Mouse (Mus musculus) forebrain, embryonic 14.5 days (tissue): ENCODE results near the gene Bud23. TPM values are rescaled to one million over a fixed set of nuclear protein-coding genes. Genes with fewer than 3 reads are reported as not detected.

Experiments
- ATAC-seq: fragments of 200-750 bp; cut with Nextera tagmentation; 2 replicates; pipeline ENCODE4 v1.8.0; 2017; ENCODE audit warnings: mild to moderate bottlenecking, moderate library complexity
- DNase-seq: peaks from one replicate; pipeline ENCODE4 v3.0.0-alpha.2; 2015; ENCODE audit warnings: low spot score
- H3K27ac ChIP-seq: fragments of 300-500 bp; sonication (generic); 2 replicates; pipeline ENCODE4 v1.5.1; 2014; ENCODE audit warnings: low read depth, mild to moderate bottlenecking, control low read depth, low read length, moderate library complexity
- H3K27me3 ChIP-seq: fragments of 300-500 bp; sonication (generic); replicated peaks from 2 replicates; pipeline ENCODE4 v1.6.1; 2014; ENCODE audit warnings: low read length, control low read depth, mixed read lengths; ENCODE audit not compliant: control insufficient read depth, insufficient read depth
- H3K36me3 ChIP-seq: fragments of 300-500 bp; sonication (generic); 2 replicates; pipeline ENCODE4 v1.6.1; 2014; ENCODE audit warnings: low read length, control low read depth; ENCODE audit not compliant: control insufficient read depth, insufficient read depth
- H3K4me1 ChIP-seq: fragments of 300-500 bp; sonication (generic); 2 replicates; pipeline ENCODE4 v1.6.1; 2014; ENCODE audit warnings: antibody characterized with exemption, low read length, control low read depth; ENCODE audit not compliant: control insufficient read depth, insufficient read depth
- H3K4me2 ChIP-seq: fragments of 300-500 bp; sonication (generic); 2 replicates; pipeline ENCODE4 v1.6.1; 2014; ENCODE audit warnings: mild to moderate bottlenecking, control low read depth, low read length
- H3K4me3 ChIP-seq: fragments of 300-500 bp; sonication (generic); 2 replicates; pipeline ENCODE4 v1.5.1; 2014; ENCODE audit warnings: low read depth, low read length, control low read depth
- H3K9ac ChIP-seq: fragments of 300-500 bp; sonication (generic); 2 replicates; pipeline ENCODE4 v1.6.1; 2014; ENCODE audit warnings: mild to moderate bottlenecking, low read length, control low read depth, moderate library complexity
- H3K9me3 ChIP-seq: fragments of 300-500 bp; sonication (generic); replicated peaks from 2 replicates; pipeline ENCODE4 v1.6.1; 2016; ENCODE audit warnings: low read length, control low read depth, mixed read lengths; ENCODE audit not compliant: control insufficient read depth
- WGBS: fragments of 180-500 bp; shearing (Covaris S2); extraction: QIAGEN DNeasy Blood & Tissue Kit; methylation state at CpG from one replicate; pipeline ENCODE4 v1.1.7; 2014; 5-methylcytosine and 5-hydroxymethylcytosine counted together
- polyA plus RNA-seq: library from polyadenylated mRNA; unstranded; fragments of >200 nt; fragmentation: Nextera tagmentation; extraction: Ambion mirVana; gene quantifications from 2 replicates; pipeline ENCODE4 v1.2.1, GENCODE M21; 2014

Bud23 gene
- polyA plus RNA-seq, 1 experiment from 2014 or later, result 92.7 TPM

- DNase-seq (no peak), ATAC-seq (no peak)
- Histone ChIP-seq H3K4me2 (peak overlapping the region; percentile 59), H3K9ac (peak overlapping the region; percentile 99), H3K4me3 (peak overlapping the region; percentile 94), H3K27me3 (no peaks in the 10 kb centered on the region), H3K36me3 (peaks cover 42% of the 10 kb centered on the region), H3K9me3 (no peaks in the 10 kb centered on the region), H3K27ac (peak overlapping the region; percentile 33; the same call in 1 of the 2 replicates), H3K4me1 (peaks cover 4% of the 10 kb centered on the region)
- WGBS, result 88% methylated on average over 14 of the region's 14 CpGs
Observed at GRCm38 (mm10) chr5:135076368-135076767, 11.6 kb upstream of the Bud23 start.

- H3K4me1 ChIP-seq, result peaks cover 4% of the 10 kb centered on the region
- H3K27ac ChIP-seq, result no peak overlapping the region
- no peaks in the 10 kb centered on the region for H3K9me3 ChIP-seq
- no peaks in the 10 kb centered on the region for H3K27me3 ChIP-seq
- no peak overlapping the region for H3K4me3 ChIP-seq
- DNase-seq (no peak), ATAC-seq (no peak)
- WGBS, result 78% methylated on average over 4 of the region's 4 CpGs
- peaks cover 42% of the 10 kb centered on the region for H3K36me3 ChIP-seq
- H3K4me2 ChIP-seq, result no peak overlapping the region
- H3K9ac ChIP-seq, result no peak overlapping the region
Observed at GRCm38 (mm10) chr5:135075655-135076054, 10.9 kb upstream of the Bud23 start.

- peaks cover 42% of the 10 kb centered on the region for H3K36me3 ChIP-seq
- H3K27ac ChIP-seq, result no peak overlapping the region
- no peaks in the 10 kb centered on the region for H3K9me3 ChIP-seq
- peaks cover 4% of the 10 kb centered on the region for H3K4me1 ChIP-seq
- no peak overlapping the region for H3K4me2 ChIP-seq
- no peaks in the 10 kb centered on the region for H3K27me3 ChIP-seq
- no peak for ATAC-seq
- H3K9ac ChIP-seq, result no peak overlapping the region; the same call in 1 of the 2 replicates
- WGBS, result 27% methylated on average over 22 of the region's 26 CpGs
- DNase-seq, result no peak
- H3K4me3 ChIP-seq, result no peak overlapping the region
Observed at GRCm38 (mm10) chr5:135073349-135074150, 8.8 kb upstream of the Bud23 start.

- Histone ChIP-seq H3K36me3 (peaks cover 42% of the 10 kb centered on the region), H3K27me3 (no peaks in the 10 kb centered on the region), H3K4me3 (no peak overlapping the region), H3K4me2 (no peak overlapping the region), H3K9ac (no peak overlapping the region), H3K27ac (no peak overlapping the region), H3K9me3 (no peaks in the 10 kb centered on the region), H3K4me1 (peaks cover 4% of the 10 kb centered on the region)
- ATAC-seq, result no peak
- WGBS, result 73% methylated on average over 6 of the region's 6 CpGs
- DNase-seq, result no peak
Observed at GRCm38 (mm10) chr5:135072720-135073119, 8.0 kb upstream of the Bud23 start.

- 97% methylated on average over 2 of the region's 2 CpGs for WGBS
- H3K9ac ChIP-seq, result no peak overlapping the region
- ATAC-seq, result no peak
- no peak overlapping the region for H3K4me2 ChIP-seq
- no peaks in the 10 kb centered on the region for H3K9me3 ChIP-seq
- no peak overlapping the region for H3K27ac ChIP-seq
- no peak overlapping the region for H3K4me3 ChIP-seq
- H3K27me3 ChIP-seq, result no peaks in the 10 kb centered on the region
- peaks cover 44% of the 10 kb centered on the region for H3K36me3 ChIP-seq
- peaks cover 4% of the 10 kb centered on the region for H3K4me1 ChIP-seq
- DNase-seq, result no peak
Observed at GRCm38 (mm10) chr5:135072061-135072460, 7.3 kb upstream of the Bud23 start.

- ATAC-seq (no peak), DNase-seq (no peak)
- H3K4me2 ChIP-seq, result no peak overlapping the region
- H3K27ac ChIP-seq, result no peak overlapping the region
- no peak overlapping the region for H3K4me3 ChIP-seq
- 97% methylated on average over 3 of the region's 3 CpGs for WGBS
- H3K27me3 ChIP-seq, result no peaks in the 10 kb centered on the region
- no peaks in the 10 kb centered on the region for H3K9me3 ChIP-seq
- peaks cover 46% of the 10 kb centered on the region for H3K36me3 ChIP-seq
- H3K9ac ChIP-seq, result no peak overlapping the region
- H3K4me1 ChIP-seq, result peaks cover 5% of the 10 kb centered on the region
Observed at GRCm38 (mm10) chr5:135070448-135070847, 5.7 kb upstream of the Bud23 start.

GRCm38 (mm10) chr5:135066008-135066407, 1.2 kb upstream of the Bud23 start:
- no peak overlapping the region for H3K9ac ChIP-seq
- H3K36me3 ChIP-seq, result peaks cover 16% of the 10 kb centered on the region
- no peak overlapping the region; the same call in 1 of the 2 replicates for H3K4me2 ChIP-seq
- no peak for ATAC-seq
- H3K27me3 ChIP-seq, result no peaks in the 10 kb centered on the region
- WGBS, result 85% methylated on average over 3 of the region's 3 CpGs
- H3K4me3 ChIP-seq, result no peak overlapping the region
- H3K9me3 ChIP-seq, result no peaks in the 10 kb centered on the region
- H3K4me1 ChIP-seq, result peaks cover 17% of the 10 kb centered on the region
- no peak overlapping the region for H3K27ac ChIP-seq
- no peak for DNase-seq

GRCm38 (mm10) chr5:135064382-135064766, 385 bp downstream of the Bud23 start:
- peak overlapping the region; percentile 94 for H3K4me3 ChIP-seq
- DNase-seq (no peak), ATAC-seq (no peak; the same call in 1 of the 2 replicates)
- H3K9ac ChIP-seq, result peak overlapping the region; percentile 83
- H3K4me2 ChIP-seq, result peak overlapping the region; percentile 92
- H3K27ac ChIP-seq, result peak overlapping the region; percentile 68
- peaks cover 17% of the 10 kb centered on the region for H3K4me1 ChIP-seq
- peaks cover 32% of the 10 kb centered on the region for H3K36me3 ChIP-seq
- no peaks in the 10 kb centered on the region for H3K9me3 ChIP-seq
- no peaks in the 10 kb centered on the region for H3K27me3 ChIP-seq
- under 1% methylated on average over 40 of the region's 40 CpGs for WGBS

- Histone ChIP-seq H3K27ac (peak within 1 kb of the TSS; percentile 68), H3K4me2 (peak within 1 kb of the TSS; percentile 92), H3K27me3 (no peaks in the 10 kb centered on the region), H3K4me1 (peaks cover 17% of the 10 kb centered on the region), H3K9me3 (no peaks in the 10 kb centered on the region), H3K36me3 (peaks cover 38% of the 10 kb centered on the region), H3K9ac (peak within 1 kb of the TSS; percentile 83), H3K4me3 (peak within 1 kb of the TSS; percentile 94)
- DNase-seq (peak; percentile 99), ATAC-seq (peak; percentile 98)
- under 1% methylated on average over 51 of the region's 52 CpGs for WGBS
Observed at GRCm38 (mm10) chr5:135063629-135064381, 954 bp downstream of the Bud23 start, which contains the start of gene Dnajc30. Gene Dnajc30 (plus strand): TSS chr5:135064202.
